Mouse (Mus musculus) adrenal gland (tissue): ENCODE results near the gene Saysd1.

ENCODE experiments used
- intact Hi-C: fragments of 180-260 bp; cut with DNase I; formaldehyde crosslinking; loops from one replicate; pipeline ENCODE4 v1.15.1; 2025
- long read RNA-seq, 2 experiments: library from polyadenylated mRNA; unstranded; transcript quantifications; one replicate each; pipeline ENCODE4 v2.0.0; 2020; ENCODE audit warnings: borderline replicate concordance in 1 of 2; ENCODE audit not compliant: insufficient replicate concordance in 1 of 2

Saysd1 gene
- long read RNA-seq, experiment 1, transcript Saysd1-201 (2 exons, 2,315 nt): major isoform, 28 of 30 reads
- long read RNA-seq, experiment 1, partial matches to known transcripts: 0 of 30 reads
- long read RNA-seq, experiment 1, other reads (novel, unspliced or antisense): 2 of 30 reads
- long read RNA-seq, experiment 2, transcript Saysd1-201 (2 exons, 2,315 nt): major isoform, 41 of 48 reads
- long read RNA-seq, experiment 2, partial matches to known transcripts: 0 of 48 reads
- long read RNA-seq, experiment 2, other reads (novel, unspliced or antisense): 7 of 48 reads

- intact Hi-C loops: no loop called here
Measured at GRCm38 (mm10) chr14:20138484-20139355, at the start of gene Saysd1. TSS of gene Saysd1 (minus strand) at chr14:20138534.

GRCm38 (mm10) chr14:20185426-20185825 is 47.1 kb upstream of the Saysd1 start:
- intact Hi-C loops: no loop called here

GRCm38 (mm10) chr14:20183701-20184100 is 45.4 kb upstream of the Saysd1 start:
- intact Hi-C loops: loop anchor here (5.0 kb wide), 1 partner anchor 74 kb away; no protein-coding TSS in a partner anchor

GRCm38 (mm10) chr14:20182596-20182995 is 44.3 kb upstream of the Saysd1 start:
- intact Hi-C loops: loop anchor here (5.0 kb wide), 1 partner anchor 75 kb away; no protein-coding TSS in a partner anchor

- intact Hi-C loops: loop anchor here (5.0 kb wide), 1 partner anchor 76 kb away; no protein-coding TSS in a partner anchor
Measured at GRCm38 (mm10) chr14:20181466-20181921, 43.2 kb upstream of the Saysd1 start, which contains the start of gene Kcnk5. TSS of gene Kcnk5 (minus strand) at chr14:20181809.

GRCm38 (mm10) chr14:20180751-20181162 is 42.4 kb upstream of the Saysd1 start:
- intact Hi-C loops: loop anchor here (5.0 kb wide), 1 partner anchor 77 kb away; no protein-coding TSS in a partner anchor

- intact Hi-C loops: loop anchor here (5.0 kb wide), 1 partner anchor 77 kb away; no protein-coding TSS in a partner anchor
Measured at GRCm38 (mm10) chr14:20180304-20180703, 42.0 kb upstream of the Saysd1 start.

- intact Hi-C loops: loop anchor here (5.0 kb wide), 1 partner anchor 77 kb away; no protein-coding TSS in a partner anchor
Measured at GRCm38 (mm10) chr14:20179731-20180280, 41.5 kb upstream of the Saysd1 start.

GRCm38 (mm10) chr14:20179080-20179479 is 40.7 kb upstream of the Saysd1 start:
- intact Hi-C loops: no loop called here

GRCm38 (mm10) chr14:20178593-20178992 is 40.3 kb upstream of the Saysd1 start:
- intact Hi-C loops: no loop called here

- intact Hi-C loops: no loop called here
Measured at GRCm38 (mm10) chr14:20177494-20178123, 39.3 kb upstream of the Saysd1 start.

- intact Hi-C loops: no loop called here
Measured at GRCm38 (mm10) chr14:20175705-20176104, 37.4 kb upstream of the Saysd1 start.

- intact Hi-C loops: no loop called here
Measured at GRCm38 (mm10) chr14:20175114-20175513, 36.8 kb upstream of the Saysd1 start.

- intact Hi-C loops: no loop called here
Measured at GRCm38 (mm10) chr14:20174696-20175095, 36.4 kb upstream of the Saysd1 start.

GRCm38 (mm10) chr14:20173873-20174490 is 35.6 kb upstream of the Saysd1 start:
- intact Hi-C loops: no loop called here

GRCm38 (mm10) chr14:20172924-20173323 is 34.6 kb upstream of the Saysd1 start:
- intact Hi-C loops: no loop called here

- intact Hi-C loops: no loop called here
Measured at GRCm38 (mm10) chr14:20172509-20172908, 34.2 kb upstream of the Saysd1 start.

- intact Hi-C loops: no loop called here
Measured at GRCm38 (mm10) chr14:20171840-20172239, 33.5 kb upstream of the Saysd1 start.

- intact Hi-C loops: no loop called here
Measured at GRCm38 (mm10) chr14:20169251-20169650, 30.9 kb upstream of the Saysd1 start.

GRCm38 (mm10) chr14:20168478-20168877 is 30.1 kb upstream of the Saysd1 start:
- intact Hi-C loops: no loop called here
